Mouse (Mus musculus) kidney, adult 18-20 months (tissue): ENCODE measurements at regions not wholly inside any gene's neighbourhood (a gene's known extent, or its start where the extent isn't known, plus 50 kb on each side); places are given as distances from the start of the nearest gene placed in this dataset.

Source experiments
- DNase-seq: peaks from one replicate; pipeline ENCODE4 v3.0.0; 2021

GRCm38 (mm10) chr12:106929161-106929560, 559.3 kb upstream of the 3110018I06Rik start:
- DNase-seq = no peak

DNA sequence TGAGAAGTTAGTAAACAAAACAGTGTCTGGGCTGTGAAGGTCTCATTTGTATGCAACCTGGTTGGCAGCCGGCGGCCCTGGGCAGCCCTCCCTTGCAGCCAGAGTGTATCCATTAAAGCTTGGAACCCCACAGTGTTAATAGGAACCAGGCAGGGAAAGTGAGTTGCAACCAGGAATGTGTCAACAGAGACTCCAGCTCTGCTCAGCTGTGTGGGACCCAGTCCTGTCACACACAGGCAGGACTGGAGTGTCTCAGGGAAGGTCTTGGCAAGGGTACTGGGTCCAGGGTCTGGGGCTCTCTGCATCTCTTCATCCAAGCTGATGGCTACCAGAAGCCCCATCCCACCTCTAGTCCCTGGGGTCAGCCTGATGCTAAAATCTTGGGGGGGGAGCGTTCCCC, 556.8 kb upstream of the 3110018I06Rik start:
- DNase-seq = no peak

DNA sequence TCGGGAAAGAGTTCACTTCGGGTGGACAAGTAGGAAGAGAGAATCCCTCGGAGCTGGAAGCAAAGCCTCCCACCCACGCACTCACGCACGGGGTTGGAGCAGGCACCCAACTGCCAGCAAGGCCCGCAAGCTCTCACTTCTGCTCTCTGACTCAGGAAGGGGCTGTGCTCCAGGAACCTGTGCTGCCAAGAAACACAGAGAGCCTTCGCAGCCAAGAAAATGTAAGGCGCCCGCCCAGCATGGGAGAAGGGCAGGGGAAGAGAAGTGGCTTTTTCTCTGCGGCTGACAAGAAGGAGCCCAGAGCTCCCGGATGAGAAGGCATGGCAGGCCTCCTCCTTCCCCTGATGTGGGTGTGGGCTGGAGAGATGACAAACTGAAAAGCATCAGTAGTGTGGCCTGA, 549.1 kb upstream of the 3110018I06Rik start:
- no peak for DNase-seq

- no peak for DNase-seq
Measured at GRCm38 (mm10) chr12:106943874-106944273, 544.6 kb upstream of the 3110018I06Rik start.

GRCm38 (mm10) chr12:106952621-106953020, 535.8 kb upstream of the 3110018I06Rik start:
- no peak for DNase-seq

GRCm38 (mm10) chr12:106955778-106956177, 532.7 kb upstream of the 3110018I06Rik start:
- peak; percentile 72 for DNase-seq

DNA sequence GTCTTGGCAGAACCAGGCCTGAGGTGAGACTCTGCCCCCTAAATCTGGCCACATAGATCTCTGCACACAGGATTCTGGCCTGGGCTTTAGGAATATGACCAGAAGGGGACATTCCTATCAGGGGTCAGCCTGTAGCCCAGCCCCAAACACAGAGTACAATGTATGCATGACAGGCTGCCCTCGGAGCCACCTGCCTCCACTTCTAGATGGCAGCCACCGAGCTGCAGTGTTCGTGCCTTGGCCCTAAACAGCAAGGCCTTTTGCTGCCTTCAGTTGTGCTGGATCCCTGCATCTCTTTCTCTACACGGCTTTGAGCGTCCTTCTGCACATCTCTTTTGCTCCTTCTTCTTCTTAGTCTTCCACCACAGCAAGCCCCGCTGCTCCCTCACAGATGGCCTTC, 532.2 kb upstream of the 3110018I06Rik start:
- no peak for DNase-seq

DNA sequence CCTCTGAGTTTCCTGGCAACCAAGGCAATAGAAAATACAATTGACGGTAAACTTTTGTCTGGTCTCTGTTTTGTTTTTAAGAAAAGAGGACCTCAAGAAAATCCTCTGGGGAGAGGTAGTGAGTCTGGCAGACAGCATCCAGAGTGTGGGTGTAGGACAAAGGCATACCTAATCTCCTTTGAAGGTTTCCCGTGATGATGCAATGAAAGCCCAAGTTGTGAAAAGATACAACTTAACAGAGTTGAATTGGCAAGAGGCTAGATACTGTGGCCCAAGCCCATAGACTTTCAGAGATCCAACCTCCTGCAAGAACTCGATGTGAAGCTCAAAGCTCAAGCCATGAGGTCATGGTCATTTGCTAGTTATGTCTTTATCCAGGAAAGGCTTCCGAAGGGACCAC, 526.4 kb upstream of the 3110018I06Rik start:
- no peak for DNase-seq

DNA sequence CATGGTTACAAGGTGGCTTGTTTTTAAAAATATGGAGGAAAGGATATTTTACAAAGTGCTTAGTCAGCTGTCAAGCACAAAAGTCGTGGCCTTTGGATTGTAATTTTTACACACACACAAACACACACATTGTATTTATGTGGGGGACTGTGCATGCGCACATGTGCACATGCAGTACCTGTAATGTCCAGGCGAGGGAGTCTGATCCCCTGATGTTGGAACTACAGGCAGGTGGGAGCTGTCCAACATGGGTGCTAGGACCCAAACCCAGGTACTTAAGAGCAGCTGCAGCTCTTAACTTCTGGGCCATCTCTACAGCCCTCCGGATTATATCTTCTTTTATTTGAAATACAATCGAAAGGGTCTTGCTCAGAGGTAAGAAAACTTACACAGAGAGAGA, 524.7 kb upstream of the 3110018I06Rik start:
- DNase-seq = no peak

DNA sequence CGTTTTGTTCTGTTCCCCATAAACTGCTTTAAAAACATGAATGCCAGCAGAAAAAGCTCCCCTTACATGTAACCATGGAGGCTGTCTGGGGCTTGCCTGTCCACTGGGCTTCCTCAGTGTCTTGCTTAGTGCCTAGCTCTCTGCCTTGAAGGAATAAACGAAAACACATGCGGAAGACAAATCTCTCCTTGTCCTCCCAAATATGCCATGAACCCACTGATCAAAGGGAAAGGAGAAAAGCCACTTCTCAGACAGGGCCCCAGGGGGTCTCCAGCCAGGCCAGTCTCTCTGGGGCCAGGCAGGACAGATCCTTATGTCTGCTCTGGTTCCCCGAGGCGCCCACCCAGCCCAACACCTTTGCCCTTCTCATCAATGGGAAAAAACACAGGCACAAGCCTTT, 518.6 kb upstream of the 3110018I06Rik start:
- DNase-seq = no peak

DNA sequence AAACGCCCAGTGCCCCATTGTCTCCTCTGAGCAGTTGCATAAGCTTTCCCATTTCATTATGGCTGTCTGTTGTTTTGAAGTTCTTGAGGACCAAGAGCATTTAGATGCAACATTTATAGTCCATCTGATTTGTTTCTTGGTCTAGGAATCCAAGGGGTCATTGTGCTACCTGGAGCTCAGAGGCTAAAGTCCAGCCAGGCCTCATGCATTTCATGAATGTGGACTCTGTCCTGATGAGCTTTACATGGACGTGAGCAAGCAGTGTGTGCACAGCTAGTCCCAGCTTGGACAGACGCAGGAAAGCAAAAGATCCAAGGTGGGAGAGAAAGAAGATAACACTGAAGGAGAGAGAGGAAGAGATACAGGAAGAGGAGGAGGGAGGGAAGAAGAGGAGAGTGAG, 496.0 kb upstream of the 3110018I06Rik start:
- peak; percentile 51 for DNase-seq

DNA sequence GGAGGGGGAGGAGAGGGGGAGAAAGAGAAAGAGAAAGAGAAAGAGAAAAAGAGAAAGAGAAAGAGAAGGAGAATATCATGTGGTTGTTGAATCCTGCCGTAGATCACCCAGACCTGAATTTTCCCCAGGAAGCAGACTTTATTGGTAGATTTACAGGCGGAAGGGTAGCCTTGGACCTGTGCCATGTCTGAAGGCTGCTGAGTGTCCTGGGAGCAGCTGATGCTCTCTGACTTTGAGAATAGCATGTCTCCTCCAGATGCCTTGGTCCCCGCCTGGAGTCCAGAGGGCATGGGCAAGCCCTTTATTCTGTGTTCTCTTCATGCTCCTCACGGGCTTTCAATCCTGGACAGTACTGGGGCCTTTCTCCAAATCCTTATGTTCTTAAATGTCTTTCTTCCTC, 495.4 kb upstream of the 3110018I06Rik start:
- DNase-seq = peak; percentile 19

DNA sequence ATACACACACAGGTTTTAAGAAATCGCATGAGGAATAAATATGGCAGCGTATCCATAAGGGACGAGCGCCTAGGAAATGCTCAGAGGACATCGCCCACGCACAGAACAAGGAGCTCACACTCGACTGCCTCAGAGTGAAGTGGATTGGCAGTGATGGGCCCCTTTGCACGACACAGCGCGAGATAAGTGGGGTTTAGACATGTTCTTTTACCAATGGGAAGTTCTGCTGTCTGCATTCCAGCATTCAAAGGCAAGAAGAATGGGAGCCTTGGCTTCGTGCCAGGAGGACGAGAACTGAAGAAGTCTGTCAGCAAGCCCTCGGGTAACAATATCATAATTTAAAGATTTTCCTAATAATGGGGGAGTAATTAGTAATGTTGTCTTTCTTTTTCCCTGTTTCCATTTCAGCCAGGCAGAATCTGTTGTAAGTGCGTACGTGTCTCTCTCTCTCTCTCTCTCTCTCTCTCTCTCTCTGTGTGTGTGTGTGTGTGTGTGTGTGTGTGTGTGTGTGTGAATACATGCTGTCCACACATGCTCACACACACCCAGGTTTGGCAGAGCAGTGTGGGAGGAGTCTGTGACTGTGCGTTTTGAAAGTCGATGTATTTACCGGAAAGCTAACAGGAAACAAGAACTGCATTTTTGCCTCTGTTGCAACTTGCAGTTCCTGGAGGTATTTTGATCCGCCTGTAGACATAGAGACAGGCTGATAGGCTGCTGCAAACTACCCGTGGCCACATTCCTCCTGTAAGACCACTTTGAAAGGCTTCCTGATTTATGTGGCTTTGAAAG, 477.2 kb upstream of the 3110018I06Rik start:
- no peak for DNase-seq

DNA sequence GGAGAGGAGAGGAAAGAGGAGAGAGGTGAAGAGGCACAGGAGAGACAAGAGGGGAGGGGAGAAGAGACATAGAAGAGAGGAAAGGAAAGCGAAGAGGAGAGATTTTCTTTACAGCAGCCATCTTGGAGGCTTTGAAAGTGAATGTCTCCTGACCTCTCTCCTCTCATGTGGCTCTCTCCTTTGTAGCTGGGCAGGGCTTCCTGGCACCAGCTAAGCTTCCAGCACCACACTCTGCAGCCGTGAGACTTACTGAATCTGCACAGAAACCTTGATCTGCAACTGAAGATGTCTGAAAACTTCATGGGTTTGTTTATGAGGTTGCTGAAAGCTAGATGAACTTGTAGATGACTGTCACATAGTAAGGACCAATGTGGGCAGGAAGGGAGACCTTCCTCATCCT, 471.6 kb upstream of the 3110018I06Rik start:
- no peak for DNase-seq

GRCm38 (mm10) chr12:107021806-107022205, 466.6 kb upstream of the 3110018I06Rik start:
- no peak for DNase-seq

- no peak for DNase-seq
Measured at GRCm38 (mm10) chr12:107026821-107027220, 461.6 kb upstream of the 3110018I06Rik start.

DNA sequence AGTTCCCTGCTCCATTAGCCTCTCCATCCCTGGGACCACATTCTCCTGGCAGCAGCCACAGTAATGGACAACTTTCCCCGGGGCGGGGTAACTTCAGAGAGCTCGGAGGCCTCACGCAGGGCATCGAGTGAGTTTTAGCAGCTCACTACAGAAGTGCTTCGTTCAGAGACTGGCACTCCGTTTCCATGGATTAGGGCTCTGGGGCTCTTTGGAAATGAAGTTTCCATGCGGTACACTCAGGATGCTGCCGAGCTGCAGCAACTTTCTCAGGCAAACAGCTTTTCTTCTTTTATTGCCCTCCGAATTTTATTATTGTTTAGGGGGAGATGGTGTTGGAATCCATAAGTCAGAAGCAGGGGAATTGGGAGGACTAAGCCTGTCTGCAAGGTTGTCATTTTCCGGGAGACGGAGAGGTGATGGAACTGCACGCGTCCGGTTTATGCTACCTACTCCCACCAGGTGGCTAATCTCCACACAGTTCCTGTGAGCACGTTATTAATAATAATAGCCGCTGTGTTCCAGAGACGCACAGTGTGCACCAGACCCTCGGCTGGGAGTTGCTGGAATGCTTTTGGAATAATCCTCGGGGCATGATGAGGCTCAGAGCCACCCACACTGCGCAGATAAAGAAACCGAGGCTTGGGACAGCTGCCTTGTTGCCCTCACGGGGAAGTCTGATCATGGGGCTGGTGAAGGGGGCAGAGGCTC, 460.4 kb upstream of the 3110018I06Rik start:
- no peak for DNase-seq

GRCm38 (mm10) chr12:107028985-107029384, 459.4 kb upstream of the 3110018I06Rik start:
- DNase-seq = no peak

DNA sequence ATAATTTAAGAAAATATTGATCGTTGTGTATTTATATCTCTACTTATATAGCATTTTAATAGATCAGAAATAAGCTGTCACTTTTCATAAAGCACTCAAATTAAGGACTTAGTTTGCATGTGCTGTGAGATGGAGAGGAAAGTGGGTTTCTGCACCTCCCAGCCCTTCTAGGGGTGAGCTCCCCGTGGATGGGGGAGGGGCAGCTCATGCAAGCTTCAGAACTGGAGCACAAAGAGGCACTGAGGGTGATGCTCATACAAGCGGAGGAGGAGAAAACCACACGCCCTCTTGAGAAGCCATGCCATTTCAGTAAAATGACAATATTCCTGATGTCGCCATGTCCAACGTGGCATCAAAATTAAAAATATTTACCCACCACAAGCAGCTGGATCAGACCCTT, 452.1 kb upstream of the 3110018I06Rik start:
- no peak for DNase-seq

DNA sequence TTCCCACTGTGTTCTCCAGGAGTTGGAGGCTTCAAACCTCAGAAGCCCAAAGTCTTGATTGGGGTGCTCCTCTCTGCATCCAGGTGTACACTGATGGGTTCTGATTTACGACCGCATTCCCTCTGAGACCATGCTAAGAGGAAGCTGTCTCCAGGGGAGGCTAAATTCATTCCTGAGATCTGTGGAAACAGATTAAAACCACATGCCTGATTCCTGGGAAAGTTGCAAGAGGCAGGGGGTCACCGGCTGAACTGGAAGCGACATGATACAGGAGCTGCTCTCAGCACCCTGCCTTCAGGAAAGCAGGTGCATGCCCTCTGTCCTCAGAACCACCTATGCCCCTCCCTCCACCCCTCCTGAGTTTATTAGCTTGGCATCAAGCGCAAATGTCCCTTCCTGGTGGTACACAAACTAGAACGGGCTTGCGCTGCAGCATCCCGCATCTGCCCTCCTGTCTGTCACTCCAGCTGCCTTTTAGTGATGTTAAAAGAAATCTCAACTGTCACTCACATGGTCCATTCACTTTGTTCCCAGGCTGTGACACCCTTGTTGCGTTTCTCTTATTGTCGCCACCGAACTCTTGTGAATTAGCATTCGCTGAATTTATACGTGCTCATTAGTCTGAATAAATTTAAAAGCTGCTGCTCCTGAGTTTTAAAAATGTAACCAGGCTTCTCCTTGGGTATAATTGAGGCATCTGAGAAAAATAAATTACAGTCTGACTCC, 446.3 kb upstream of the 3110018I06Rik start:
- DNase-seq = no peak

DNA sequence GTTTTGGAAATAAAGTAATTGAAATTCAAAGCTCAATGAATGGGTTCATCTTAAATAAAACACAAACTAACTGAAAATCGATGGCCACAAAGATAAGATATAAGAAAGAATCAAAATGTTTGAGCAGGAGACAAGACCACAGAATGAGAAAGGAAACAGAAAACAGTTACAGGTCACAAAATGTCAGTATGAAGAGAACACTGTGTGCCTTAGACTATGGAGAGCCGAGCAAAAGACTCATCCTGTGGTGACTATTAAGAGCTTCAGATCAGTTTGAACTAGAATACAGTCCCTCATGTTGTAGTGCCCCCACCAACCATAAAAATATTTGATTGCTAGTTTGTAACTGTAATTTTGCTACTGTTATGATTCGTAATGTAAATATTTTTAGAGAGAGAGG, 441.9 kb upstream of the 3110018I06Rik start:
- DNase-seq = no peak

DNA sequence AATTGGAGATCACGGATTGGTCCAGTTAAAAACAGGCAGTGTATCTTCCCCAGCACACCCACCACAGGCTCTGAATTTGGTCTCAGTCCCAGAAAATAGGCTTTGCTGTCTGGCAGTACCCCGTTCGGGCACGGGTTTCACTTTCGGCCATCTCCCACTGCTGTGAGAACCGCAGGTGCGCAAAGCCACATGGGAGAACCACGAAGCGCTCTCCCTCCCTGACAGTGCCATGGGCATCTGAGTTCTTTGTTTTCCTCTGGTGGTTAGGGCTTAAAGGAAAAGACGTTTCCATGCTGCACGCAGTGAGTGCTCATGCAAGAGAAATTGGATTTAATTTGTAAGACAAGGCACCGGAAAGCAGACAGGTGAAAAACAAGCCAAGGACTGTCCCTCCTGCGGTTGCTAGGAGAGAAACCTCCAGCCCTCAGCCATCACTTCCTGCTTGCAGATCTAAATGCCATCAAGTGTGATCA, 441.3 kb upstream of the 3110018I06Rik start:
- no peak for DNase-seq

GRCm38 (mm10) chr12:107050891-107051635, 437.4 kb upstream of the 3110018I06Rik start:
- DNase-seq = no peak
